Mouse (Mus musculus) cerebellum, adult 11 months (tissue): ENCODE data around the gene Hist2h2aa2.
"Not testable (repeated sequence)": the region's sequence is repeated elsewhere in the genome, so short reads cannot be mapped to it uniquely, and the experiment has no call there.

ENCODE experiments used
- DNase-seq: peaks from one replicate; pipeline ENCODE4 v3.0.0; 2022

The Hist2h2aa2 gene

GRCm38 (mm10) chr3:96234914-96235313 is 5.2 kb downstream of the Hist2h2aa2 start:
- DNase-seq, result no peak

GRCm38 (mm10) chr3:96231758-96232120 is 8.3 kb downstream of the Hist2h2aa2 start:
- DNase-seq, result no peak

- no peak for DNase-seq
Measured at GRCm38 (mm10) chr3:96230910-96231757, 8.9 kb downstream of the Hist2h2aa2 start.

GRCm38 (mm10) chr3:96230404-96230803 is 9.7 kb downstream of the Hist2h2aa2 start:
- no peak for DNase-seq

- DNase-seq, result no peak
Measured at GRCm38 (mm10) chr3:96228828-96229227, 11.2 kb downstream of the Hist2h2aa2 start.

GRCm38 (mm10) chr3:96226695-96227648 is 13.1 kb downstream of the Hist2h2aa2 start:
- no peak for DNase-seq

GRCm38 (mm10) chr3:96225421-96225820 is 14.7 kb downstream of the Hist2h2aa2 start:
- DNase-seq, result no peak

- no peak for DNase-seq
Measured at GRCm38 (mm10) chr3:96222774-96223173, 17.3 kb downstream of the Hist2h2aa2 start.

GRCm38 (mm10) chr3:96221640-96222038 is 18.4 kb downstream of the Hist2h2aa2 start:
- no peak for DNase-seq

GRCm38 (mm10) chr3:96220765-96221639 is 19.1 kb downstream of the Hist2h2aa2 start, which contains the start of the genes Hist2h2ac and Hist2h2be:
Gene Hist2h2ac (minus strand): TSS chr3:96220880.
Gene Hist2h2be (plus strand): TSS chr3:96221119.
- DNase-seq, result peak; percentile 84

GRCm38 (mm10) chr3:96220131-96220764 is 19.8 kb downstream of the Hist2h2aa2 start:
- DNase-seq, result not testable (repeated sequence)

- peak; percentile 71 for DNase-seq
Measured at GRCm38 (mm10) chr3:96219661-96220130, 20.4 kb downstream of the Hist2h2aa2 start, which contains the start of the genes Bola1 and Hist2h2ab. Gene Bola1 (minus strand): TSS chr3:96219709. Gene Hist2h2ab (plus strand): TSS chr3:96219865.

GRCm38 (mm10) chr3:96219191-96219641 is 20.9 kb downstream of the Hist2h2aa2 start:
- peak; percentile 32 for DNase-seq

GRCm38 (mm10) chr3:96209242-96209641 is 30.8 kb downstream of the Hist2h2aa2 start:
- DNase-seq, result no peak

- no peak for DNase-seq
Measured at GRCm38 (mm10) chr3:96207819-96208218, 32.3 kb downstream of the Hist2h2aa2 start.

- no peak for DNase-seq
Measured at GRCm38 (mm10) chr3:96199731-96200130, 40.3 kb downstream of the Hist2h2aa2 start.

GRCm38 (mm10) chr3:96198601-96199251 is 41.4 kb downstream of the Hist2h2aa2 start:
- DNase-seq, result not testable (repeated sequence)

GRCm38 (mm10) chr3:96198181-96198580 is 41.9 kb downstream of the Hist2h2aa2 start:
- DNase-seq, result no peak

GRCm38 (mm10) chr3:96197129-96197749 is 42.8 kb downstream of the Hist2h2aa2 start:
- peak; percentile 87 for DNase-seq

- DNase-seq, result no peak
Measured at GRCm38 (mm10) chr3:96196437-96197128, 43.5 kb downstream of the Hist2h2aa2 start.
